In genomic region chr7:110108967-110109610, GRCm38 (mm10) we compare ENCODE assay signal across 8 mouse cellular contexts. TPM values are rescaled to one million over a fixed set of nuclear protein-coding genes. Genes with fewer than 3 reads are reported as not detected.
DNase-seq lines count a peak whose midpoint lies in the region; ATAC-seq and TF ChIP-seq lines count a peak whose summit lies in the region.

No protein-coding gene starts in this region.

- DNase-seq in left cerebral cortex, adult 2 months (ENCODE audit: extremely low spot score in 1 of 2, low spot score in 2 of 2): peak; percentile 20 to 25
- no peak for DNase-seq in left cerebral cortex, adult 8-10 months (ENCODE audit: low spot score in 2 of 2)
- DNase-seq in gastrocnemius, postnatal 25 days: peak; percentile 82
- DNase-seq in intestine, embryonic 14.5 days (ENCODE audit: low spot score): peak; percentile 83
- DNase-seq in thymus, postnatal 25 days: peak; percentile 62

- no peak overlapping the region for H3K4me3 ChIP-seq in left cerebral cortex, adult 2 months
- peak overlapping the region; percentile 46 for H3K4me3 ChIP-seq in brown adipose tissue, adult 24 weeks (ENCODE audit: insufficient read depth, low read depth, low read length)
- peak overlapping the region; percentile 6; the same call in 1 of the 2 replicates for H3K4me3 ChIP-seq in intestine, embryonic 14.5 days (ENCODE audit: low read depth, low read length)
- peak overlapping the region; percentile 22 for H3K4me3 ChIP-seq in liver, embryonic 15.5 days (replicated peaks)
- no peak overlapping the region for H3K4me3 ChIP-seq in neural tube, embryonic 12.5 days

- ATAC-seq in intestine, embryonic 14.5 days (replicated peaks; ENCODE audit: low FRiP score, low TSS enrichment, low read depth): peak; percentile 61
- 0 out of 2 replicates have a peak, but pooled peaks have one; percentile 32 for ATAC-seq in liver, embryonic 15.5 days (ENCODE audit: insufficient read depth)
- ATAC-seq in neural tube, embryonic 12.5 days (ENCODE audit: low FRiP score, low read depth): no peak

- TF ChIP-seq CTCF in left cerebral cortex, adult 2 months (IDR thresholded peaks at IDR 0.05): no peak

- peaks cover 4% of the 10 kb centered on the region for H3K4me1 ChIP-seq in brown adipose tissue, adult 24 weeks (ENCODE audit: control insufficient read depth, insufficient read depth, insufficient read length, low read length)
- peaks cover 18% of the 10 kb centered on the region for H3K4me1 ChIP-seq in intestine, embryonic 14.5 days (replicated peaks; ENCODE audit: control insufficient read depth, insufficient read depth, low read length)
- H3K4me1 ChIP-seq in liver, embryonic 15.5 days (replicated peaks): peaks cover 21% of the 10 kb centered on the region
- peaks cover 7% of the 10 kb centered on the region; the same call in 1 of the 2 replicates for H3K4me1 ChIP-seq in neural tube, embryonic 12.5 days

- H3K27me3 ChIP-seq in intestine, embryonic 14.5 days (replicated peaks; ENCODE audit: control insufficient read depth, insufficient read depth, low read length): no peaks in the 10 kb centered on the region
- no peaks in the 10 kb centered on the region for H3K27me3 ChIP-seq in liver, embryonic 15.5 days
- H3K27me3 ChIP-seq in neural tube, embryonic 12.5 days (replicated peaks): no peaks in the 10 kb centered on the region

- WGBS in intestine, embryonic 14.5 days: 7% methylated on average over 11 of the region's 11 CpGs
- WGBS in liver, embryonic 15.5 days (ENCODE audit: insufficient replicate concordance): 5% methylated on average over 11 of the region's 11 CpGs
- WGBS in neural tube, embryonic 12.5 days: 18% methylated on average over 11 of the region's 11 CpGs

- intact Hi-C loops in left cerebral cortex, adult 2 months (cut with DNase I): no loop called here

- H3K9me3 ChIP-seq in intestine, embryonic 14.5 days (ENCODE audit: control insufficient read depth, low read length): no peaks in the 10 kb centered on the region
- H3K9me3 ChIP-seq in liver, embryonic 15.5 days (replicated peaks): no peaks in the 10 kb centered on the region
- H3K9me3 ChIP-seq in neural tube, embryonic 12.5 days: no peaks in the 10 kb centered on the region

- H3K36me3 ChIP-seq in intestine, embryonic 14.5 days (ENCODE audit: control insufficient read depth, insufficient read depth, low read length): no peaks in the 10 kb centered on the region
- H3K36me3 ChIP-seq in liver, embryonic 15.5 days (replicated peaks): no peaks in the 10 kb centered on the region
- no peaks in the 10 kb centered on the region for H3K36me3 ChIP-seq in neural tube, embryonic 12.5 days

- peak overlapping the region; percentile 44 for H3K4me2 ChIP-seq in intestine, embryonic 14.5 days (ENCODE audit: low read length)
- peak overlapping the region; percentile 59 for H3K4me2 ChIP-seq in liver, embryonic 15.5 days
- no peak overlapping the region; the same call in 1 of the 2 replicates for H3K4me2 ChIP-seq in neural tube, embryonic 12.5 days (replicated peaks)

- H3K9ac ChIP-seq in intestine, embryonic 14.5 days (ENCODE audit: low read length): peak overlapping the region; percentile 25; the same call in 1 of the 2 replicates
- 0 out of 2 replicates have a peak overlapping the region, but pooled peaks have one; percentile 20 for H3K9ac ChIP-seq in liver, embryonic 15.5 days
- H3K9ac ChIP-seq in neural tube, embryonic 12.5 days: 0 out of 2 replicates have a peak overlapping the region, but pooled peaks have one; percentile 5

- H3K27ac ChIP-seq in left cerebral cortex, adult 2 months: no peak overlapping the region
- 0 out of 2 replicates have a peak overlapping the region, but pooled peaks have one; percentile 33 for H3K27ac ChIP-seq in brown adipose tissue, adult 24 weeks (replicated peaks; ENCODE audit: low read depth, low read length)
- peak overlapping the region; percentile 87 for H3K27ac ChIP-seq in intestine, embryonic 14.5 days (ENCODE audit: low read depth)
- peak overlapping the region; percentile 48 for H3K27ac ChIP-seq in liver, embryonic 15.5 days (replicated peaks)
- no peak overlapping the region for H3K27ac ChIP-seq in neural tube, embryonic 12.5 days

RNA-seq across cellular contexts. Expression of gene Wee1, which starts 12.8 kb away (rescaled TPM):
- 10 to 100 TPM; 25.8 to 27.0 TPM for total RNA-seq in left cerebral cortex, adult 2 months (2021)
- total RNA-seq in left cerebral cortex, adult 8-10 months (2022): 10 to 100 TPM; 21.0 to 24.7 (median 22.3) TPM
- 3.9 and 4.2 TPM in 2 replicates for polyA plus RNA-seq in brown adipose tissue, adult 24 weeks (2012; ENCODE audit: insufficient read depth, insufficient read length, missing spikeins)
- total RNA-seq in gastrocnemius, postnatal 25 days (2021): 1 to 10 TPM; 1.6 to 3.1 TPM
- 40.2 and 41.8 TPM in 2 replicates for polyA plus RNA-seq in intestine, embryonic 14.5 days (2014; fragmentation: Nextera tagmentation; extraction: Ambion mirVana)
- 9.0 and 9.1 TPM in 2 replicates for polyA plus RNA-seq in liver, embryonic 15.5 days (2015; fragmentation: Nextera tagmentation; extraction: Ambion mirVana)
- 23.2 and 24.1 TPM in 2 replicates for polyA plus RNA-seq in neural tube, embryonic 12.5 days (2016; fragmentation: Nextera tagmentation; extraction: Ambion mirVana)

RNA-seq across cellular contexts. Expression of gene Zfp143, which starts 48.1 kb away (rescaled TPM):
- total RNA-seq in left cerebral cortex, adult 2 months (2021): 10 to 100 TPM; 11.3 to 12.1 TPM
- total RNA-seq in left cerebral cortex, adult 8-10 months (2022): 10 to 100 TPM in 3 of 4 experiments, 1 to 10 TPM in 1; 9.2 to 11.1 (median 10.6) TPM
- polyA plus RNA-seq in brown adipose tissue, adult 24 weeks (2012; ENCODE audit: insufficient read depth, insufficient read length, missing spikeins): 4.5 and 7.8 TPM in 2 replicates
- 1 to 10 TPM; 7.1 to 7.7 TPM for total RNA-seq in gastrocnemius, postnatal 25 days (2021)
- 18.6 and 20.1 TPM in 2 replicates for polyA plus RNA-seq in intestine, embryonic 14.5 days (2014; fragmentation: Nextera tagmentation; extraction: Ambion mirVana)
- polyA plus RNA-seq in liver, embryonic 15.5 days (2015; fragmentation: Nextera tagmentation; extraction: Ambion mirVana): 10.2 and 10.3 TPM in 2 replicates
- 26.0 and 27.4 TPM in 2 replicates for polyA plus RNA-seq in neural tube, embryonic 12.5 days (2016; fragmentation: Nextera tagmentation; extraction: Ambion mirVana)

Comparison
In these comparisons a context has a peak if more than half of its experiments do, and no peak if none do; other contexts are left out.
1. DNase-seq: peak in left cerebral cortex, adult 2 months (2 of 2), gastrocnemius, postnatal 25 days (single experiment), intestine, embryonic 14.5 days (single experiment) and thymus, postnatal 25 days (single experiment); none in left cerebral cortex, adult 8-10 months (0 of 2).
2. H3K27ac ChIP-seq: peak in brown adipose tissue, adult 24 weeks (single experiment), intestine, embryonic 14.5 days (single experiment) and liver, embryonic 15.5 days (single experiment); none in left cerebral cortex, adult 2 months (single experiment) and neural tube, embryonic 12.5 days (single experiment).
3. H3K4me3 ChIP-seq: peak in brown adipose tissue, adult 24 weeks (single experiment), intestine, embryonic 14.5 days (single experiment) and liver, embryonic 15.5 days (single experiment); none in left cerebral cortex, adult 2 months (single experiment) and neural tube, embryonic 12.5 days (single experiment).
4. Peak in every context shown above with its lines, with median percentiles within 50 percentile points of each other: H3K9ac ChIP-seq.